Mouse (Mus musculus) heart, postnatal 10 days (tissue): ENCODE data around the gene Srrm3. TPM values are rescaled to one million over a fixed set of nuclear protein-coding genes. Genes with fewer than 3 reads are reported as not detected.

Source experiments
- DNase-seq, 2 experiments: peaks; one replicate each; pipeline ENCODE4 v3.0.0; 2021
- intact Hi-C: fragments of 180-260 bp; cut with DNase I; formaldehyde crosslinking; loops from one replicate; pipeline ENCODE4 v1.15.1; 2025
- total RNA-seq, 2 experiments: library from RNA; stranded (reverse); gene quantifications; 2 replicates each; pipeline ENCODE4 v1.2.3; 2021

The Srrm3 gene
- total RNA-seq, 2 experiments from 2014 or later: 0.24 to 0.25 TPM

DNA sequence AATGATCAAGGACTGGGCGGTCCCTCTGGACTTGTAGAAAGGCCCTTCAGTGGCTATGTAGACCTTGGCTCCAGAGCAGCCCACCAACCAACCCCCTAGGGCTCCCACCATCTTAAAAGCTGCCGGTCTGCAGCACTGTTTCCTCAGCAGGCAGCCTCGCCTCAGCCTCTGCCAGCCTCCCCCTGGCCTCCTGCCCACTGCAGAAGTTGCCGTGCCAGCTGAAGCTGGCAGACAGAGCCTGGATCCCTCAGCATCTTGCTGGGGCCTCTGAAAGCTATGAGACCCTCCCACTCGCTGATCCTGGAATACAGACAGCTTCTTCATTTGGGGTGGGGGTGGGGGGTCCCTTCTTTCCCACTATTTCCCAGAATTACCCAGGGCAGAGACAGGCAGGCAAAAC lies 6.3 kb downstream of the Srrm3 start:
- intact Hi-C loops: no loop called here
- peak in 1 of 2 experiments; percentile 17 for DNase-seq

DNA sequence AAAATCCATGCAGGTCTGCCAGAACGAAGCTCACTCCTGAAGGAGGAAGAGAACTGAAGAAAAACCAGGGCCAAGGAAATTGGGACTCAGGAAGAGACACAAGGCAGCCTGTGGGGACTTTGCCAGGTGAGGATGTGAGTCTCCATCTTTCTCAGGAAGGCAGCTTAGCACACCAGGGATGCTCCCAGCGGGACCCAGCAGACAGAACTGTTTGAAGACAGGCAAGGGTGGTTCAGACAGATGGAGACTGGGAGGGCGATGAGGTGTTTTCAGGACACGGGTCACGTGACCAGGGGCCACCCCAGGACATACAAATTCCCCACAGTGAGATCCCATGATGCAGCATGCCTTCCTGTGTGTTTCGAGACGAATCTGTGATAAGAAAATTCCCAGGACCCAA lies 11.8 kb downstream of the Srrm3 start:
- intact Hi-C loops: no loop called here
- no peak for DNase-seq

DNA sequence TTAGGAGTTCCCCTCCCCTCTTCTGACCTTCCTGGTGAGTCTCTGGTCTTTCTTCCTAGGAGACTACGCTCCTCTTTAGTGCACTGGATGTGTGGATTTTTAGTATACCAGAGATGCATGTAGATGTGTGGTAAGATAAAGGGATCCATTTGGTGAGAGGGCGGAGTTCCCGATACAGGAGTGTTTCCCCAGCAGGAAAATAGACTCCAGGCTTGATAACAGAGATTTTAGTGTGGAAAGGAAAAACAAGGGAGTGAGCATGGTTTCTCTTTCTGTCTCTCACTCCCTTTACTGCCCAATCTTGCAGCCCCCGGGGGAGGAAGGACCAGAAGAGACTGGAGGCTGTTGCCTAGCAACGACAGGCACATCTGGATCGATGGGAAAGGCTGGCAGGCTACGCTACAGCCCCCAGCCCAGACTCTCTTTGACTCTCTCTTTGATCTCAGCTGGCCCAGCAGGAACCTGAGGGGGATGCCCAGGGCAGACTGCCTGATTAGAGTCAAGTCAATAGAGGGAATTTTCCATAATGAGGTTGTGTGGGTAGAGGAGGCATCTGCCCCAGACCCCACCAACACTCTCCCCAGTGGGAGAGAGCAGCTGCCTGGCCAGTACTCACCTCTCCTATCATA lies 15.7 kb downstream of the Srrm3 start:
- no peak for DNase-seq
- intact Hi-C loops: no loop called here

DNA sequence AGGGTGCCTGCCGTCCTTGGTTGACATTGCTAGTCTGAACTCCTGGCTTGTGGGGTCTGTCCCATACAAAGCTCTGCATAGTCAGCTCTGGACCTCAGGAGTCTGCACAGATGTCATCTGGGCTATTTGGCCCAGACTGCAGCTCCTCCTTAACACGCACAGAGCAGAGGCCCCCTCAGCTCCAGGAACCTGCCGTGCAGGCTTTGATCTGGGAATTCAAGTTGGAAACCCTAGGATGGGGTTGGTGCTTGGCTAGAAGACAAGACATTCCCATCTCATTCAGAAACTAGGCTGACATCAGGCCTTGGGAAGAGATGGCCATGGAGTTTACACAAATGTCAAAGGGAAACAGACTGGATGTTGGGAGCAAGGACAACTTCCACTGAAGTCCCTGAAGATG lies 17.8 kb downstream of the Srrm3 start:
- intact Hi-C loops: no loop called here
- no peak for DNase-seq

DNA sequence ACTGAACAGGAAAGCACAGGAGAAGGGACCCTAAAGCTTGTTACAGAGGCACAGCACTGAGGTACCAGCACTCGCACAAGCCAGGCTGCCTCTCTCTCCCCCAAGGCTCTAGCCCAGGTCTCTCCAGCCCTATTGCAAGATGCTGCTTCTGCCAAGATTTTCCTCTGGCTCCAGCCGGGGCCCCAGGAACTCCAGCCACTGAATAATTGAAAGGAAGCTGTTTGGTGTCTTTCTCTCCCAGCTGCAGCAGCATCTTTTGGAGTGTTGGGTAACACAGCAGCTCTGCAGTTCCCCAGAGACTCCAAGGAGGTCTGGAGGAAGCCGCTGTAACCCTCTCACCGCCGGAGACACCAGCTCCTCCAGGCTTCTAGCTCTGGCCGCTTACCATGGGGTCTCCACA lies 19.5 kb downstream of the Srrm3 start:
- DNase-seq: peak; percentile 11 to 18
- intact Hi-C loops: no loop called here

DNA sequence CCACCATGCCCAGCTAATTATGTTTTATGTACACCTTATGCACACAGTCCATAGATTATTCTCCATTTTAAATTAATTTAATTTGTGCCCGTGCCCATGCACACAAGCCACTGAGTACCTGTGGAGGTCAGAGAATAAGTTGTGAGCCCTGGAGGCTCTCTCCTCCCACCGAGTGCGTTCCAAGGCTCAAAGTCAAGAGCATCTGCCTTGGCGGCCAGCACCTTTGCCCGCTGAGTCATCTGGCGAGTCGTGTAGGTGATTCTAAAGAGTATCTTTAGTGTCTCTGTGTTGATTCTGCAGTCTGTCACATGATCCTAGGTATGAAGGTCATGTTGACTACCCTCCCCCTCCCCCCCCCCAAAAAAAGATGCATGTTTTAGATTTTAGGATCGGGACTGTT lies 22.7 kb downstream of the Srrm3 start:
- intact Hi-C loops: no loop called here
- no peak for DNase-seq

DNA sequence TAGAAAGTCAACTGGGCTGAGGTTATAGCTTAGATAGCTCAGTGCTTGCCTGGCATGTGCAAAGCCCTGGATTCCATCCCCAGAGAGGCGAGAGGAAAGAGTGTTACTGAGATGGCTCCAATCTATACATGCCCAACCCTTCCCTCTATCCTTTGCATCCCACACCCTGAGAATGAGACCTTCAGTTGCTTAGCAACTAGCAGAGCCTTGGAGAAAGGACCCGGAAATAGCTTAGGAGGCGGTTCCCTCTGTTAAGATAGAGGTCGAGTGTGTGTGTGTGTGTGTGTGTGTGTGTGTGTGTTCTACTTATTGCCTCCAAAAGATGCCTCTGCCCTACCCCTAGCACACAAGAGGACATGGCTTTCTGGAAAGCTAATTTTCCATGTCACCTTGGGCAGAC lies 26.0 kb downstream of the Srrm3 start:
- intact Hi-C loops: no loop called here
- no peak for DNase-seq

DNA sequence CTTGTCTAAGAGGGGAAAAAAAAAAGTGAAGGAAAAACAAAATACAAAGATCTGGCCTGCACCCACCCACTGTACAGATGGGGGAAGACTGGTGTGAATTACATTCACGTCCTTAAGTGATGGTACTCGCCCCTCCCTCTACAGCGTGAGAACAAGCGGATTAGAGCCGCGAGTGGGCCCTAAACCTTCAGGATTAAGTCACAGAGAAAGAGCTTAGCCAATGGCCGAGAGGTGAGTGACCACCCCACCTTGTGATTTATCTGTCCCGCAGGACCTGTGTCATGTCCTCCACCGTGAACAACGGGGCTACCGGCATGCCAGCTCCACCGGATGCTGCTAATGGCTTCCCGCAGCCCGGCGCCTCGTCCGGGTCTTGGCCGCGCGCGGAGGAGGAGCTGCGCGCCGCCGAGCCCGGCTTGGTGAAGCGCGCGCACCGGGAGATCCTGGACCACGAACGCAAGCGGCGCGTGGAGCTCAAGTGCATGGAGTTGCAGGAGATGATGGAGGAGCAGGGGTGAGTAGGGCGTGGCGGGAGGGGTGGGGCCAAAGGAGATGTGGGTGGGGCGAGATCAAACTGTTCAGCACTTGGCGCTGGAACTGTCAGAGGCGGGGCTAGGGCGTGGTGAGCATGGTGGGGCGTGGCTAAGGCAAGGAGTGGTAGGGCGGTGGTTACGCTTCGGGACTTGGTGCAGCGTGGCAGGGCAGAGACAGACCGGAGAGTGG lies 28.2 kb downstream of the Srrm3 start:
- DNase-seq: peak; percentile 31 to 57
- intact Hi-C loops: no loop called here

DNA sequence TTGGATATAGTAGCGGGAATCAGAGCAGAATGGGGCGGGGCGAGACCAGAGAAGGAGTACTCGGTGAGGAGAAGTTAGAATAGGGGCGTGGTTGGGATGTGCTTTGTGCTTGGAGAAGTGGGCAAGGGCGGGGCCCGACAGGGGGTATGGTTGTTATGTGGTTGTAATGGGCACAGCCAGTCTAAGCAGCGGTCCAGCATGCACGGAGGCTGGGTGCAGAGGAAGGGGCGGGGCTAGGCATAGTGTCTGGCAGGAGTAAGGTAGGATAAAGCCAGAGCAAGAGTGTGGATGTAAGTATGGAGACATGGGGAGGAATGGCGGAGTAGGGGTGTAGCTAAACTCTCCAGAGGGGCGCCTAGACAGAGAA lies 28.8 kb downstream of the Srrm3 start:
- intact Hi-C loops: no loop called here
- DNase-seq: no peak

DNA sequence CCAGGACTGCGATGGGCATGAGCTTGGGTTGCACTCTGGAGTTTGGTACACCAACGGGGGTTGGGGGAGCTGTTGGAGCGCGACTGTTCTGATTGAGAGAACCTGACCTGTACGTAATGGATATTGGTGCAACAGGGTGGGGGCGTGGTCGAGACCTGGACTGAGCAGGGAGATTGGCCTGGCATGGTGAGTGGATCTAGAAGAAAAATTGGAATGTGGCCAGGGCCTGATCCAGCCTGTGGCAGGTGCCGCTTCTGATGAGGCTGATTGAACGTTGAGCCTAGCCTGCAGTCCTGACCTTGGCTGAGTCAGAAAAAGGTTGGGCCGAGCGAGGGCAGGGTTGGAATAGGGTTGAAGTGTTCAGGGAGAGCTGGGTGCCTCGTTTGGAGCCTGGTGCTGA lies 29.3 kb downstream of the Srrm3 start:
- no peak for DNase-seq
- intact Hi-C loops: no loop called here

DNA sequence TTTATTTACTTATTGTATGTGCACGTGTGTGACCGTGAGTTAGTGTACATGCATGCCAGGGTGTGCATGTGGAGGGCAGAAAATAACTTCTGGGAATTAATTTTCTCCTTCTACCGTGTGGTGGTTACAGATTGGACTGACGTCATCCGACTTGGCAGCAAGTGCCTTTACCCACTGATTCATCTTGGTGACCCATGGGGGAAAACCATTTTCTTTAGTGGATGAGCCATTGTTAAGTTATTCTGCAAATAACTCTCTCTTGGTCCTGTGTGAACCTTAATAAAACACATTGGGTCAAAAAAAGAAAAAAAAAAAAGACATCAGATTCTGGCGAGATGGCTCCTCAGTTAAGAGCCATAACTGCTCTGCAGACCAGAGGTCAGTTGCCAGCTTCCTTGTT lies 35.0 kb downstream of the Srrm3 start:
- intact Hi-C loops: loop anchor here (5.0 kb wide), 1 partner anchor 34 kb away; the partner anchor contains the start of gene Srrm3

DNA sequence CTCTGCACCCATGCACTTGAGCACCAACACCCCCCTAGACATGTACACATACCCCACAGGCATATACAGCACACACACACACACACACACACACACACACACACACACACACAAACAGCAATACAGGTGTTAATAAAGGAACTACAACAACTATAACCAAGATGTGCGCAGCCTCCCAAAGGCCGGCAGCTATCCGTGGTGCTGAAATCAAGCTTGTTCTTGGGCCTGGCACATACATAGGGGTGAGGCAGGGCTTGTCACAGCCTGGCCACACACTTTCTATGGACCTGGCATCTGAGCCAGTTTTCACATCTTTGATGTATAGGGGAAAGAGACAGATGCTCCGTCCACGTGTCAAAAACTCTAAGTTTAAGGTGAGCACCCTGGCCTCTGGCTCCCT lies 36.7 kb downstream of the Srrm3 start:
- intact Hi-C loops: loop anchor here (5.0 kb wide), 1 partner anchor 36 kb away; the partner anchor contains the start of gene Srrm3
- peak; percentile 53 to 71 for DNase-seq

More for the DNA sequence above, 35.0 kb downstream of the Srrm3 start:
- DNase-seq: no peak

DNA sequence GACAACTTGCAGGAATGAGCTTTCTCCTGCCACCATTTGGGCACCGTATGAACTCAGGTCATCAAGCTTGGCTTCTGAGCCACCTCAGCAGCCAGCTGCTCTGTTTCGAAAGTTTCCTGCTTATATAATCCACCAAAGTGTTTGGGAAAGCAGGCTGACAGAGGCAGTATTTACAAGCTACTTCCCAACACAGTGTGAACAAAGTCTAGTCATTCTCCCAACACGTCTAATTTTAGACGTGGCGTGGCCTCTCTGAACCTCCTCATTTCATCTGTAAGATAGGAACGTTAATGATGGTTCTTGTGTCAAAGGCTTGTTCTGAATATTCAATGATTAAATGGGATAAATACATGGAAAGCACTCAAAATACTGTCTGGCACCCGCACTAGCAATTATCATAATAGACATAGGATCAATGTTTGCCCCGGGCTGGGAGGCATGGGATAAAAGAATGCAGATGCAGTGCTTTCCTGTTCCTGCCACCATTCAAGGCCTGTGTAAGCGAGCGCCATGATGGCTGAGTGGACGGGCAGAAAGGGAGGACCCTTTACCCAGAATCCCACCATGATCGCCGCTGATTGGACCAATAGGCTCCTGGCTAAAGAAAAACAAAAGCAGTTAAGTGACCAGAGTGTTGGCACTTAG lies 39.1 kb downstream of the Srrm3 start:
- intact Hi-C loops: no loop called here
- DNase-seq: no peak

DNA sequence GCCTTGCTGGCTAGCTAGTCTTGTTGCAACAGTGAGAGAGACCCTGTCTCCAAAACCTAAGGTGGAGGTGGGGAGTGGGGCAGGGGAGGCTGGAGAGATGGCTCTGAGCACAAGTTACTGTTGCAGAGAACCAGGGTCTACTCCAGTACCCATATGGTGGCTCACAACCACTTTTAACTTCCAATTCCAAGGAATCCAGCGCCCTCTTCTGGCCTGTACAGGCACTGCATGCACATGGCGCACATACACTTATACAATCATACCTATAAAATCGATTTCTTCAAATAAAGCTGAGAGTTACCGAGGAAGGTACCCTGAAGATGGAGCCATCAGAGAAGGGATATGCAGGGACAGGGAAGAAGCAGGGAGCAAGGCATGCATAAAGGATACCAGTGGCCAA lies 40.8 kb downstream of the Srrm3 start:
- intact Hi-C loops: no loop called here
- no peak for DNase-seq

DNA sequence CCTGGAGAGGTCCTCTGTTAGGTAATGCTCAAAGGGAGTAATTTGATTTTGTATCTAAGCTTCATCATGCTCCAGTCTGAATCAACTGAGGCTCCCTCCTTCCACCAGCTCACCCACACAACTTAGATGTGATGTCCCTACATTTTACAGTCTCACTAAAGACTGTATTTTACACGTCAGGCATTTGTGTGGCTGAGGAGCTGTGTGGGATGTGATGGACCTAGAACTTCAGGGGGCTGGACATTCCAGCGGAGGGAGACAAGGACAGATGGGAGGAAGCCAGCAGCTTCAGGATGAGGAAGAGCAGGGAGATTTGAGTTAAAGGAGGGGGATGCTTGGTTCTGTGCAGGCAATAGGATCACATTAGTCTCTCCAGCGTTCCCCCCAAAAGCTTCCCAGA lies 41.2 kb downstream of the Srrm3 start:
- intact Hi-C loops: no loop called here
- DNase-seq: no peak

DNA sequence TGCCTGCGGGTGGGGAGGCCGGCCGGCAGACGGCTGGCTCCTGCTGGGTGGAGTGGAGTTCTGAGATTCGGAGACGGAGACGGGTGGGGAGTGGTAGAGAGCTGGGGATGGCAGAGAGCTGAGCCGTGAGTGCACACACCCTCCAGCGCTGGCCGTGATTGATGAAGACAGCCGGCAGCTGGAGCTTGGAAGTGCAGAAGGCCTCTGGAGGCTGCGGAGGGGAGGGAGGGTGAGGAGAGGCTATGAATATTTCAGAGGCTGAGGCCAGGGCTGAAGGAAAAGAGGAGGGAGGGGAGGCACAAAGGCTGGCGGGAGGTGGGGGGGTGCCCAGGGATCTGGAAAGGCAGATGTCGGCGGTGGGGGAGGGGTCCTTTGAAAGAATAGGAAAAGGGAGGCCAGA lies 44.3 kb downstream of the Srrm3 start:
- intact Hi-C loops: no loop called here
- DNase-seq: peak; percentile 17 to 29

DNA sequence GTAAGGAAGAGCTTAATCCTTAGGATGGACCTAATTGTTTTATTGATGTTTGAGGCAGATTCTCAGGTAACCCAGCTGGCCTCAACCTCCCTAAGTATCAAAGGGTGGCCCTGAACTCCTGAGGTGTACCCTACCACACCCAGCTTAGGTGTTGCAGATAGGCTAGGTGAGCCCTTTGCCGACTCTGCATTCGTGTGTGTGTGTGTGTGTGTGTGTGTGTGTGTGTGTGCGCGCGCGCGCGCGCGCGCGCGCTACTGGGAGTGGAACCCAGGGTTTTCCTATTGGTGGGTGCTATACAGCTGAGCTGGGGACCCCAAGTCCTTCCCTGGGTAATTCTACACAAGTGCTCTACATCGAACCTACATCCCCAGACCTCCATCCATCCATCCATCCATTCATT lies 44.8 kb downstream of the Srrm3 start:
- intact Hi-C loops: no loop called here
- no peak for DNase-seq

DNA sequence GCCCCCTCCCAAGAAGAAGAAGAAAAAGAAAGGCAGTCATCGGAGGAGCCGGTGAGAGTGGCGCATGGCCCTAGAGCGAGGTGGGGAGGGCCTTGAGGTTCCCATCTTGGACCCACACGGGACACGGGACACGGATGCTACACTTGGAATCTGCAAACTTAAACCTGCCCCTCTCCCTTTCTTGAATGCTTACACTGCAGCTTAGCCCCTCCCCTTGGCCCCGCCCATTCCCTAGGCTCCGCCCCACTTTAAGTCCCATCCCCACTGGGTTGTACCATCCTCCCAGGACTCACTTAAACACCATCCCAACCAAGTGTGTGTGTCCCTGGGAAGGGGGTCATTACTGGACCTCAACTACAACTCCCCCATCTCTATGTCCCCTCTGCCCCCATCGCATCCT lies 45.7 kb downstream of the Srrm3 start:
- intact Hi-C loops: no loop called here
- no peak for DNase-seq

DNA sequence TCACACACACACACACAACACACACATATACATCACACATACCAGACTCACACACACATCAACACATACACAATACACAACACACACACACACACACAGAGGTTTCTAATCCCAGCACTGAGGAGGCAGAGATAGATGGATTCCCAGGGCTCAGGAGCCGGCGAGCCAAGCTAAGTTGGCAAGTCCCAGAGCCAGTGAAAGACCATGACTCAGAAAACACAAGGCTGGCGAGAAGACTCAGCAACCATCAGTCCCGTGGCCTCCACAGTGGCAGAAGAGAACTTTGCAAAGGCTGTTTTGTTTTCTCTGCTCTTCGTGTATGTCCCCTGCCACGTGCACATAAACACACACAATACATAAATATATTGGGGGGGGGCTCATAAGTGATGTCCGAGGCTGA lies 47.0 kb downstream of the Srrm3 start:
- DNase-seq: no peak
- intact Hi-C loops: no loop called here

DNA sequence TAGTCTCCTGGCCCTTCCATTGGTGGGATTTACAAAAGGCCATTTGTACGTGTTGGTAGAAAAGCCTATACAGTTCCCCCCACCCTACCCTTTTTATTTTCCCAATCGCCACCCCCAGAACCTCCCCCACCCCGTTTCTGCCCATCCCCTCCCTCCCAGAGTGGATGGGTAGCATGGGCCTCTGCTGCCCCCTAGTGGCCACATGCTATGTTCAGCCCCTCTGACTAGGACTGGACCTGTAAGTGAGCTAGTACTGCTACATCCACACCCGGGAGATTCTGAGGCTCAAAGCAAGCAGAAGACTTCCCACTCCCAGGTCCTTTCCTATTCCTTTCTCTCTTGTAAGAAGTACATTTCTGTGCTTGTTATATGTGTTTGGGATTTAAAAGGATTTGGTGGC lies 48.5 kb downstream of the Srrm3 start:
- intact Hi-C loops: loop anchor here (1.0 to 5.0 kb wide), 2 partner anchors 61 to 238 kb away; no protein-coding TSS in a partner anchor

DNA sequence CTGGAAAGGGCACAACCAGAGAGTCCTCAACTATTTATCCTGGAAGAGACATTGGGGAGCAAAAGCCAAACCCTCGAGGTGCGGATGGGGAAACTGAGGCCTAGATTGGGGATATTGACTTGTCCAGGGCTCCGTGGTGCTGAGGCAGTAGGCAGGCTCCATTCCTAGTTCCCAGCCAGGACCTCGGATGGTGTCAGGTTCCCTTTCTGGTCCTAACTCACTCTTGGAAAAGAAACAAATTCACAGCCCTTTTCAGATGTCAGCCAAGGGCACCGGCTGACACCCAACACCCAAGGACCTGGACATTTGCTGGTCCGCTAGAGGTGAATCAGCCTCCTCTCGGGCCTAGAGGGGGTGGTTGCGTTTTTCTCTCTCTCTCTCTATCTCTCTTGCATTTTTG lies 60.0 kb downstream of the Srrm3 start:
- intact Hi-C loops: no loop called here
- DNase-seq: no peak

More for the DNA sequence above, 48.5 kb downstream of the Srrm3 start:
- DNase-seq: peak; percentile 71 to 86
